Mouse (Mus musculus) stomach, embryonic 16.5 days (tissue): ENCODE measurements around the gene Atxn2. TPM values are rescaled to one million over a fixed set of nuclear protein-coding genes. Genes with fewer than 3 reads are reported as not detected.
"Not testable (repeated sequence)": the region's sequence is repeated elsewhere in the genome, so short reads cannot be mapped to it uniquely, and the experiment has no call there.

Experiments
- ATAC-seq: fragments of 200-750 bp; cut with Nextera tagmentation; 2 replicates; pipeline ENCODE4 v1.8.0; 2017; ENCODE audit warnings: moderate number of reproducible peaks, moderate TSS enrichment; ENCODE audit not compliant: insufficient read depth, low FRiP score
- H3K27ac ChIP-seq: fragments of 300-500 bp; sonication (generic); 2 replicates; pipeline ENCODE4 v1.5.1; 2014; ENCODE audit warnings: low read length
- H3K27me3 ChIP-seq: fragments of 300-500 bp; sonication (generic); 2 replicates; pipeline ENCODE4 v1.6.1; 2014; ENCODE audit warnings: low read length, control low read depth, mixed read lengths; ENCODE audit not compliant: control insufficient read depth, insufficient read depth
- H3K36me3 ChIP-seq: fragments of 300-500 bp; sonication (generic); 2 replicates; pipeline ENCODE4 v1.6.1; 2014; ENCODE audit warnings: low read length; ENCODE audit not compliant: control insufficient read depth, insufficient read depth
- H3K4me1 ChIP-seq: fragments of 300-500 bp; sonication (generic); 2 replicates; pipeline ENCODE4 v1.6.1; 2014; ENCODE audit warnings: low read length, control low read depth, mixed read lengths; ENCODE audit not compliant: control insufficient read depth, insufficient read depth
- H3K4me2 ChIP-seq: fragments of 300-500 bp; sonication (generic); 2 replicates; pipeline ENCODE4 v1.6.1; 2014; ENCODE audit warnings: low read depth, low read length, mixed read lengths
- H3K4me3 ChIP-seq: fragments of 300-500 bp; sonication (generic); replicated peaks from 2 replicates; pipeline ENCODE4 v1.5.1; 2014; ENCODE audit warnings: mild to moderate bottlenecking, low read length
- H3K9ac ChIP-seq: fragments of 300-500 bp; sonication (generic); 2 replicates; pipeline ENCODE4 v1.6.1; 2014; ENCODE audit warnings: low read length
- H3K9me3 ChIP-seq: fragments of 300-500 bp; sonication (generic); replicated peaks from 2 replicates; pipeline ENCODE4 v1.6.1; 2016; ENCODE audit warnings: low read length, control low read depth; ENCODE audit not compliant: control insufficient read depth
- WGBS: fragments of 180-500 bp; shearing (Covaris S2); extraction: QIAGEN DNeasy Blood & Tissue Kit; methylation state at CpG from one replicate; pipeline ENCODE4 v1.1.7; 2014; 5-methylcytosine and 5-hydroxymethylcytosine counted together
- polyA plus RNA-seq: library from polyadenylated mRNA; unstranded; fragments of >200 nt; fragmentation: Nextera tagmentation; extraction: Ambion mirVana; gene quantifications from 2 replicates; pipeline ENCODE4 v1.2.1, GENCODE M21; 2015

Atxn2 gene
- polyA plus RNA-seq, 1 experiment from 2014 or later = 36.6 TPM

GRCm38 (mm10) chr5:121714331-121714730, 3.2 kb downstream of the Atxn2 start:
- Histone ChIP-seq H3K9me3 (no peaks in the 10 kb centered on the region), H3K27ac (0 out of 2 replicates have a peak overlapping the region, but pooled peaks have one; percentile 15), H3K4me1 (peaks cover 26% of the 10 kb centered on the region), H3K4me3 (peak overlapping the region; percentile 99), H3K36me3 (no peaks in the 10 kb centered on the region), H3K27me3 (no peaks in the 10 kb centered on the region), H3K4me2 (peak overlapping the region; percentile 73), H3K9ac (no peak overlapping the region)
- 65% methylated on average over 1 of the region's 1 CpGs for WGBS
- no peak for ATAC-seq

GRCm38 (mm10) chr5:121714928-121715327, 3.8 kb downstream of the Atxn2 start:
- Histone ChIP-seq H3K36me3 (no peaks in the 10 kb centered on the region), H3K4me2 (0 out of 2 replicates have a peak overlapping the region, but pooled peaks have one; percentile 13), H3K4me3 (no peak overlapping the region), H3K27me3 (no peaks in the 10 kb centered on the region), H3K9ac (no peak overlapping the region), H3K4me1 (peaks cover 31% of the 10 kb centered on the region), H3K9me3 (no peaks in the 10 kb centered on the region), H3K27ac (no peak overlapping the region)
- ATAC-seq = no peak
- 72% methylated on average over 6 of the region's 6 CpGs for WGBS

GRCm38 (mm10) chr5:121718462-121718861, 7.3 kb downstream of the Atxn2 start:
- ATAC-seq = no peak
- WGBS = 85% methylated on average over 5 of the region's 5 CpGs
- H3K9ac ChIP-seq = no peak overlapping the region

GRCm38 (mm10) chr5:121720888-121721585, 9.9 kb downstream of the Atxn2 start:
- no peaks in the 10 kb centered on the region for H3K27me3 ChIP-seq
- H3K4me3 ChIP-seq = no peak overlapping the region
- H3K36me3 ChIP-seq = no peaks in the 10 kb centered on the region
- no peak for ATAC-seq
- 89% methylated on average over 5 of the region's 5 CpGs for WGBS
- H3K27ac ChIP-seq = no peak overlapping the region
- H3K4me1 ChIP-seq = peaks cover 33% of the 10 kb centered on the region
- H3K4me2 ChIP-seq = no peak overlapping the region
- H3K9me3 ChIP-seq = no peaks in the 10 kb centered on the region
- H3K9ac ChIP-seq = no peak overlapping the region

More at GRCm38 (mm10) chr5:121718462-121718861, 7.3 kb downstream of the Atxn2 start:
- H3K4me2 ChIP-seq = no peak overlapping the region
- H3K36me3 ChIP-seq = no peaks in the 10 kb centered on the region
- H3K9me3 ChIP-seq = no peaks in the 10 kb centered on the region
- H3K4me1 ChIP-seq = peaks cover 50% of the 10 kb centered on the region
- H3K27ac ChIP-seq = no peak overlapping the region
- no peak overlapping the region for H3K4me3 ChIP-seq
- no peaks in the 10 kb centered on the region for H3K27me3 ChIP-seq

GRCm38 (mm10) chr5:121721841-121722240, 10.7 kb downstream of the Atxn2 start:
- Histone ChIP-seq H3K36me3 (no peaks in the 10 kb centered on the region), H3K4me1 (peaks cover 30% of the 10 kb centered on the region), H3K9me3 (no peaks in the 10 kb centered on the region), H3K9ac (no peak overlapping the region), H3K27me3 (no peaks in the 10 kb centered on the region), H3K4me3 (no peak overlapping the region), H3K4me2 (no peak overlapping the region), H3K27ac (no peak overlapping the region)
- 39% methylated on average over 3 of the region's 3 CpGs for WGBS
- no peak; the same call in 1 of the 2 replicates for ATAC-seq

- H3K9me3 ChIP-seq = no peaks in the 10 kb centered on the region
- no peaks in the 10 kb centered on the region for H3K27me3 ChIP-seq
- no peak overlapping the region for H3K4me2 ChIP-seq
- no peak for ATAC-seq
- H3K4me1 ChIP-seq = peaks cover 26% of the 10 kb centered on the region
- H3K27ac ChIP-seq = no peak overlapping the region
- 82% methylated on average over 1 of the region's 1 CpGs for WGBS
- H3K4me3 ChIP-seq = no peak overlapping the region
- no peak overlapping the region for H3K9ac ChIP-seq
- no peaks in the 10 kb centered on the region for H3K36me3 ChIP-seq
Observed at GRCm38 (mm10) chr5:121724678-121725077, 13.5 kb downstream of the Atxn2 start.

GRCm38 (mm10) chr5:121730057-121730456, 18.9 kb downstream of the Atxn2 start:
- H3K36me3 ChIP-seq = no peaks in the 10 kb centered on the region
- H3K9ac ChIP-seq = no peak overlapping the region
- no peak overlapping the region for H3K4me3 ChIP-seq
- no peak overlapping the region for H3K27ac ChIP-seq
- H3K4me1 ChIP-seq = no peaks in the 10 kb centered on the region
- 92% methylated on average over 2 of the region's 2 CpGs for WGBS
- H3K27me3 ChIP-seq = no peaks in the 10 kb centered on the region
- H3K9me3 ChIP-seq = no peaks in the 10 kb centered on the region
- no peak overlapping the region for H3K4me2 ChIP-seq
- no peak for ATAC-seq

GRCm38 (mm10) chr5:121736641-121737040, 25.5 kb downstream of the Atxn2 start:
- no peak overlapping the region for H3K9ac ChIP-seq
- H3K36me3 ChIP-seq = no peaks in the 10 kb centered on the region
- H3K4me1 ChIP-seq = peaks cover 3% of the 10 kb centered on the region
- no peak overlapping the region for H3K4me2 ChIP-seq
- no peaks in the 10 kb centered on the region for H3K27me3 ChIP-seq
- H3K9me3 ChIP-seq = no peaks in the 10 kb centered on the region
- no peak overlapping the region for H3K27ac ChIP-seq
- no peak overlapping the region for H3K4me3 ChIP-seq
- WGBS = 89% methylated on average over 3 of the region's 3 CpGs
- ATAC-seq = no peak

- H3K9me3 ChIP-seq, H3K4me3 ChIP-seq, H3K36me3 ChIP-seq, H3K9ac ChIP-seq, H3K27me3 ChIP-seq, H3K4me1 ChIP-seq, H3K4me2 ChIP-seq, H3K27ac ChIP-seq, ATAC-seq: not testable (repeated sequence)
- 17% methylated on average over 1 of the region's 2 CpGs for WGBS
Observed at GRCm38 (mm10) chr5:121738162-121738561, 27.0 kb downstream of the Atxn2 start.
